In the genomic region with DNA sequence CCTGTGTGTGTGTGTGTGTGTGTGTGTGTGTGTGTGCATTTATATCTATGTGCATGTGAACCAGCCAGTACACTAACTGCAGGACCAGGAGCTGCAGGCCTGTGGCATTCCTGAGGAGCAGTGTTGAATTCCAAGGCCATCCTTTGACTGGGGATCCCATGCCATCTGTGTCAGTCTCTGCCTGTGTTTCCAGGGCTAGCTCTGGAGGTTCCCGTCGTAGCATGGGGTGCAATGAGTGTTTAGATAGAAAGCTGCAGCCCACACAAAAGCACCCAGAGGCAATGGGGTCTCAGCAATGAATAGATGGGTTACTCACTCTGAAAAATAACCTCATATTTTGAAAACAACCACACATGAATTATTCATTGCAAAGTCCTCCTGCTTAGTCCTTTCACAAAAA, we compare ENCODE assay signal across 25 mouse cellular contexts.
"Had no signal": no experiment of that assay in that cellular context is flagged by ENCODE, and none has a peak within 500 bp of the region (broad histone marks: within the 10 kb centered on the region; RNA-seq: fewer than 3 reads in every experiment).

No protein-coding gene starts in this region.

- H3K4me1 ChIP-seq: heart, embryonic 13.5 days; heart, embryonic 15.5 days; kidney, embryonic 15.5 days; limb, embryonic 13.5 days; limb, embryonic 15.5 days; liver, embryonic 12.5 days had no signal

- H3K4me2 ChIP-seq: heart, embryonic 13.5 days; heart, embryonic 15.5 days; hindbrain, embryonic 12.5 days; hindbrain, embryonic 14.5 days; kidney, embryonic 15.5 days; limb, embryonic 13.5 days; limb, embryonic 15.5 days; liver, embryonic 12.5 days had no signal

- H3K4me3 ChIP-seq: heart, embryonic 10.5 days; heart, embryonic 13.5 days; heart, embryonic 15.5 days; hindbrain, embryonic 12.5 days; kidney, embryonic 15.5 days; limb, embryonic 13.5 days; limb, embryonic 15.5 days; liver, embryonic 12.5 days had no signal

- H3K27me3 ChIP-seq: hindbrain, embryonic 12.5 days; kidney, embryonic 15.5 days; limb, embryonic 13.5 days; limb, embryonic 15.5 days; liver, embryonic 12.5 days had no signal

- H3K27ac ChIP-seq: heart, embryonic 10.5 days; heart, embryonic 13.5 days; heart, embryonic 15.5 days; hindbrain, embryonic 12.5 days; hindbrain, embryonic 14.5 days; hindbrain, postnatal 0 days; kidney, embryonic 15.5 days; kidney, postnatal 0 days; limb, embryonic 13.5 days; limb, embryonic 15.5 days; liver, embryonic 12.5 days had no signal

- H3K9me3 ChIP-seq: heart, embryonic 10.5 days; heart, embryonic 13.5 days; heart, embryonic 15.5 days; hindbrain, embryonic 12.5 days; kidney, embryonic 15.5 days; limb, embryonic 13.5 days; limb, embryonic 15.5 days; liver, embryonic 12.5 days had no signal

- ATAC-seq: hindbrain, postnatal 0 days; intestine, embryonic 16.5 days; liver, embryonic 12.5 days had no signal

- H3K36me3 ChIP-seq: heart, embryonic 10.5 days; heart, embryonic 13.5 days; heart, embryonic 15.5 days; hindbrain, embryonic 12.5 days; kidney, embryonic 15.5 days; limb, embryonic 13.5 days; limb, embryonic 15.5 days; liver, embryonic 12.5 days had no signal

- DNase-seq: gastrocnemius, postnatal 14 days; gastrocnemius, postnatal 36 days; heart, adult 18-20 months; heart, postnatal 14 days; heart, postnatal 36 days; kidney, adult 11 months; kidney, adult 2 months; kidney, adult 9 months; kidney, postnatal 14 days; kidney, postnatal 36 days; layer of hippocampus, adult 9-11 months; layer of hippocampus, postnatal 36 days; left cerebral cortex, postnatal 4 days had no signal

- H3K9ac ChIP-seq: heart, embryonic 13.5 days; heart, embryonic 15.5 days; hindbrain, embryonic 12.5 days; hindbrain, embryonic 14.5 days; kidney, embryonic 15.5 days; limb, embryonic 13.5 days; limb, embryonic 15.5 days; liver, embryonic 12.5 days had no signal
